Mouse (Mus musculus) spleen, adult 2 months (tissue): ENCODE measurements at regions not wholly inside any gene's neighbourhood (a gene's known extent, or its start where the extent isn't known, plus 50 kb on each side); places are given as distances from the start of the nearest gene placed in this dataset.

Experiments
- CTCF ChIP-seq: fragments of 200-500 bp; IDR thresholded peaks from 2 replicates; pipeline ENCODE4 v1.5.1; 2011; ENCODE audit warnings: mild to moderate bottlenecking, inconsistent platforms; ENCODE audit not compliant: insufficient read depth, insufficient read length, insufficient replicate concordance; ENCODE audit errors: extremely low read depth
- POLR2A ChIP-seq: fragments of 200-500 bp; IDR thresholded peaks from 2 replicates; pipeline ENCODE4 v1.6.1; 2011; ENCODE audit warnings: low read depth, low read length, inconsistent platforms

- TF ChIP-seq CTCF (no peak), POLR2A (no peak)
Observed at GRCm38 (mm10) chrX:11859396-11859795, 300.8 kb downstream of the Bcor start.
